Mouse (Mus musculus): ENCODE data around the gene Twf2.

Twf2 gene

DNA sequence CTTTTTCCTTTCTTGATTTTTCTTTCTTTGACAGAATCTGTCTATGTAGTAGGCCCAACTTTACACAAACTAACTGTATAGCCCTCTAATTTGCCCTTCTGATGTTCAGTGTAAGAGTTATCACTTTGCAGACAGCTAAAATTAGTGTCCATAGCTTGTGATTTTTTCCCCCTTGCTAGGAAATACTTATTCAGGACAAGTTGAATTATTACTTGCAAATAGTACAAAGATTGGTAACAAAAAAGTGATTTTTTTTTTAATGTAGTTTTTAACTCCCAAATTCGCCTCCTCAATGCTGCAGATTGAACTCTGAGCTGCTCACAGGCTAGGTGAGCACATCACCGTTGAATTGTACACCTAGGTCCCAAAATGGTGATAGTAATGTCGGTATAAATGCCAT lies 22.9 kb upstream of the Twf2 start:
- no peak for DNase-seq

DNA sequence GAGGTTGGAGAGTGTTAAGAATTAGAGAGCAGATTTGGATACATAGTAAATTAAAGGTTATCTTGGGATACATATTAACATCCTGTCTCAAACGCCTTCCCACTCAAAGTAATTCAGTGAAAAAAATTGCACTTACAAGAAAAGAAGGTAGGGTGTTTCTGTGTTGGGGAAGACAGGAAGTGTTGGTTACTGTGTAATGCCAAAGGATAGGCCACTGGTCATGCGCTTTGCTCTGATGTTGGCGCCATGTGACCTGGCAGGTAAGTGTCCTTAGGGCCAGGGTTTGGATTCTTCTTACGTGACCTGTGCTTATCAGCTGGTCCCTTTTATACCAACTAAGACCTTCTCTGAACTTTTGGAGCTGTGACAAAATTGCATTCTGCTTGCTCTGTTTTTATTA lies 20.8 kb upstream of the Twf2 start:
- DNase-seq, result no peak

DNA sequence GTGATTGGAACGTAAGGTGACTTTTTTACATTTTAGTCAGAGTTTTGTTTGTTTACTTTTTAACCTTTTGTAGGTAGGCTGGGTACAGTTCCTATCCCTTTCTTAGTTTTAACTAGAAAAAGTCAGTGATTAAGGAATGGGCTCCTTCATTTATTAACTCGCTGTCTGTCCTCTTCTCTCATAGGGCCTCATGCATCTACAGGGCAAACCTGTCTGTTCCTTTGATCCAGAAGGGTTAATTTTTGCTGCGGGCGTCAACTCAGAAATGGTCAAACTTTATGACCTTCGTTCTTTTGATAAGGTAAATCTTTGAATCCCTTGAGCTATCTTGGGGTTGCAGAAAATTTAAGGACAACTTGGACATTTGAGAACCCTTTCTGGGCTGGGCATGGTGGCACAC lies 18.9 kb upstream of the Twf2 start:
- DNase-seq, result no peak

DNA sequence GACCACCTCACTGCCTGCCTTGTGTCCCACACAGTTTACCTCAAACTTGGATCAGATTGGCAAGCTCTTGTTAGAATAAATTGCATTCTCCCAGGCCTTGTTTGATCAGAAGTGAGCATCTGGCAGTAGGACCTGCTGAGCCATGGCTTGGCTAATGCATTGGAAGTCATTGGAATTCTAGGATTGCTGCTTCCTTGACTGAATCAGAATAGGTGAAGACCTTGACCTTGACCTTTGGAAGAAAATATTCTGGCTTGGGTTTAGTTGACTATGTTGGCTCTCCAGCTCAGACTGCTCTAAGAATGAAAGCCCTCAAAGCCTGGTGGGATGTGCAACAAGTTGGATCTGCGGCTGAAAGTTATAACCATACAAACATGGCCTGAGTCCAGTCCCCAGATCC lies 11.6 kb upstream of the Twf2 start:
- DNase-seq, result no peak

DNA sequence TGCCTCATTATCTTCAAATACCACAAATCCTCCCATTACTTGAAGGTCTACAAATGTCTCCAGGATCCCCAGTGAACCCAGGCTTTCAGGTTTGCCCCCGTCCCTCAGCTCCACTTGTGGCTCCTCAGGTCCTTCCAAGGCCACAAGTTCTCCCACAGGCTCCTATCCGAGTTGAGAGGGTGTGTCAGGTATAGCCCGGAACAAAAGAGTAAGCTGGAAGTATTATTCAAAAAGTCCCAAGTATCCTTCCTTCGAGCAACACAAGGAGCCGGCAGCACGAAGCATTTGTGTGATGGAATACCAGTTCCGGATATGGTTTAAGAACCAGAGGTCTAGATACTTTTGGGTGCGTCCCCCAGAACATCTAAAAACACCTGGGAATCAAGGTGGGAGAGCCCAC lies 10.9 kb upstream of the Twf2 start:
- DNase-seq, result no peak

DNA sequence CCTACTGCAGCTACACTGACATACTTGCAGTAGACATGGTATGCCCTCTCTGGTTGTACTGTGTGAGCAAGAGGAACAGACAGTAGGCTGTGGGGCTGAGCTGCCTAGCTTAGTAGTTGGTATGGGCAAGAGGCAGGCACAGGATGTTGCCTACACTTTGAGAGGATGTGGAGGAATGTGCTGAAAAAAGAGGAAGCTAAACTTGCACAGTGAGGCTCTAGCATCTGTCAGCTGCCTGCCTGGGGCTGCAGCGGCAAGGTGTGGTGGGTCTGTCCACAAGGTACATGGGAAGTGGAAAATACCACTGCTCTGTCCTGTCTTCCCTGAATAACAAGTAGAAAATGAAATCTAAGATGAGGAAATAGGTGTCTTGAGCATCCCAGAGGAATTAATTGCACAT lies 9.9 kb upstream of the Twf2 start:
- peak; percentile 58 to 65 for DNase-seq

DNA sequence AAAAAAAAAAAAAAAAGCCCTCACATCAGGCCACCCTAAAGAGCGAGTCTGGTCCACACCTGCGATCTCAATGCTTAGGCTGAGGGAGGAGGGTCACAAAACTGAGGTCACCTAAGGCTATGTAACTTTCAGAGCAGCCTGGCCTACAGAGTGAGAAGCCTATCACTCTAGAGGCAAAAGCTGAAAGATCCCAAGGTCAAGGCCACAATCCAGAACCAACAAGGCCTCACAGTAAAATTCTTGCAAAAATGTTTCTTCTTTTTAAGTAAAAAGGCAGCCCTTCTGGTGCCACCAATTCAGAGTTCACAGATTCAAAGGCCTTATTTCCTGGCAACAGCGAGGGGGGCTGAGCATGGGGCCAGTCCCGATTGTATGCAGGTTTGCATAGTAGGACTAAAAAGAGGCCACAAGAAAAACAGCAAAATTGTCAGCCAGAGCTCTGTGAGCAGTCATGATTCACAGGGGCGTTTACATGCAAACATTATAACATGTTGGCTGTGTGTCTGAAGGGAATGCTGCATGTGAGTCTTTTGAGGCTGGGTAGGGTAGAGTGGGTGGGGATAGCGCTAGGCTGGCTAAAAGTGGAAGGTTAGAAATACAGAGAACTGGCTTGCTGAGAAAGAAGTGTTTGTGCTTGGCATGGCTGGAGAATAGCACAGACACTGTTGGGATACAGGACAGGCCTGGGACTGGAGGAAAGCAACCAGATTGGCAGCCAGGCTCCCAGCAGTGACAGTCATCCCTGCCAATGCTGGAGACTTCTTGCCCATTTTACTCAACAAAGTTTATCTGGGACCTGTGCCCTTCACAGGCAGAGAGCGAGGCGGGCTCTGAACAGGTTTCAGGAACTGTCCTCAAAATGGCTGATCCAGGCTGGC lies 8.7 kb upstream of the Twf2 start:
- no peak for DNase-seq

DNA sequence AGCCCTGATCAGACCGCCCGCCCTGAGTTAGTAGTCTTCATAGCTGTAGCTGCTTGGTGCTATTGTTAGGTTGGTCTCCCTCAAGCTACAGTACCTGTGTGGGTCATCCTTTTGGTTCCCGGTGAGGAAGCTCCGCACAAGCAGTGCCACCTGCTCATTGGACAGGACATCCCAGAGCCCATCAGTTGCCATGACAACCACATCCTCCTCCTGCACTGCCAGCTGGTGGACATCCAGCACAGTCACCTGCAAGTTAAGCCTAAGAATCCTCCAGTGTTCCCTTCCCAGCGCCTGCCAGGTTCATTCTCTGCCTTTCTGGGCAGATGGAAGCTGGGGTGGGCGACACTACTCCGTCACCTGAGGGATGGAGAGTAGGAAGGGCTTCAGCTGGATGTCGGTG lies 7.2 kb upstream of the Twf2 start:
- DNase-seq, result no peak

DNA sequence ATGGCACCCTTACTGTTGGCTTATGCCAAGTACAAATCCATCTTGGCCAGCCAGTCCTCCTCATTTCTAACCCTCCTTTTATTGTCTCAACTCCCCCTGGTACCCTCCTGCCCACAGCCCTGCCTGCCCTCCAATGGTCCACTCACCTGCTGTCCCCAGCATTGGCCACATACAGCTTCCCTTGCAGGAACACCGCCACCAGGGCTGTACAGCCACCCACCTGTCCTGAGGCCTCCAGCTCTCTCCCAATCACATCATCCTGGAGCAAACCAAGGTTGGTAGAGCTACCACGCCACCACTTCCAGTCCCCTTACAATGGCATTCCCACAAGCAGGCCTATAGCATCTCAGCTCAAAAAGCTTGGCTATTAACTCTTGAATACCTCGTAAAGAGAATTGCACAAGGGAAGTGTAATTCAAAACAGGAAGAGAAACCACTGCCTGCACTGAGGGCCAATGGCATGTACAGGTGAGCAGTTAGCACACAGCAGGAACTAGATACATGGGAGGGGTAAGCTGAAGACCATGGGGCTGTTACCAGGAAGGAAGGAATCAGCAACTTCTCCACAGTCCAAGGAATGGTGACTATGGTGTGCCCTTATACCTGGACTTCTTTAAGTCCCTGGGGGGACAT lies 5.7 kb upstream of the Twf2 start:
- DNase-seq, result peak; percentile 43 to 48

DNA sequence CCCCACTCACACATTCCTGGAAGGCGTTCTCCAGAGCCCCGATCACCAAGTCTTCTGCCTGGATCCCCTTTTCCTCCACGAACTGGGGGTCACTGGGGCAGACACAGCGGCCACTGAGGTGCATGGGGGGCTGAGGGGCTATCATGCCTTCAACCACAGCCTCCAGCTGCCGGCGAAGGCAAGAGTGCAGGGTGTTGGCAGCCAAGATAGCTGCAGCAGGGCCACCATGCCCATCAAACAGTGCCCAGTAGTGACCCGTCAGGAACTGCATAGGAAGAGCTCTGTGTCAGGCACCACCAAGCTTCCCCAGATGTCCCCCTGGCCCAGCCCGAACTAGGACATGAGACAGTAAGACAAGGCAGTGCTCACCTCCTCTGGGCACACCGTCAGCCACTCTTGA lies 5.2 kb upstream of the Twf2 start:
- DNase-seq, result no peak

DNA sequence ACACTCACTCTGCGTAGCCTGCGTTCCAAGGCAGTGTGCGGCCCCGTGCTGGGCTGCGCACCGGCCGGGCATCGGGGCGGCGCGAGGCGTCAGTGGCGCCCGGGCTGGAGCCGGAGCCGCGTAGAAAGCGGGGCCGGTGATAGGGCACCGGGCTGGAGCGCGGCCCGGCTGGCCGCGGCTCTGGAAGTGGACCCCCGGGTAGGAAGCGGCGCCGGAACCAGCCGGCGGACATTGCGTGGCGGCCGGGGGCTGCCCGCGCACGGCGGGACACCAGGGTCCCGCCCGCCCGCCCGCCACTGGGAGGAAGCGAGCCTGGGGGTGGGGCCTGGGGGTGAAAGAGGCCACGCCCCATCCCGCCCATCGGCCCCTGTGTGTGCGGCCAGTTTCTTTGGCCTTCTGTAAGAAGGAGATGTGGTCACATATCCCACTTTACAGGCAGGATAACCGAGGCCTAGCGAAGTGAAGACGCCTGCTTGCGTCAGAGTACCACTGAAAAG lies 3.9 kb upstream of the Twf2 start:
- peak; percentile 79 for DNase-seq

DNA sequence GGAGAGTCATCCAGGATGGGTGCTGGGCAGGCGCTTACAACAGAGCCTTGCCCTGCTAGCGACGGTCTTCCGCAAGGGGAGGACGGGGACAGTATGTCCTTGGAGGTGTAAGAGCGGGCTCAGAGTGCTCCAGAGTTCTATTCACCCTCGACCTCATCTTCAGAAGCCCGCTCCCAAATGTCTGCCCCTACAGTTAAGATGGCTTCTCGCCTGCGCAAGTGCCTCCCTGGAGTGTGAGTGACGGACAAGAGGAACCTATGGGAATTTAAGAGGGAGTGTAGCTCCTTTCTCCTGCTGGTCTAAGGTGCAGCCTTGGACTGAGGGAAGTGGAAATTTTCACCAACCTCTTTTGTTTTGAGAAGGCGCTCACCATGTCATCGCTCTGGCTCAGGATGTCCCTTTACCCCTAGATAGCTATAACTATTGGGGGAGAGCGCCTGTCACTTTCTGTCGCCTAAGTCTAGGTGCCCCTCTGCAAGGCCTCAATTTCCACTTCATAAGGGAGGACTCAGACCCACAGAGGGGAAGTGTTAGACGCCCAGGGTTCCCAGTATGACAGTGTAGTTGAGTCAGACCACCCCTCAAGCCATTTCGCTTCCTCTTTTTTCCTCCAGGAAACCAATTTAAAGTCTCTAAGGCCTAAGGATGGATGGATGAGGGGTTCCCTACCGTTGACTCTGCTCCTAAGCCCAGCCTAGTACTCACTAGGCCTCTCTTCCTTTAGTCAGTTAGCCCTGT lies 3.2 kb upstream of the Twf2 start, which contains the start of gene Ppm1m:
Gene Ppm1m, minus strand, starts transcription at position 212 of the 738 bp plus-strand sequence.
- DNase-seq, result no peak

DNA sequence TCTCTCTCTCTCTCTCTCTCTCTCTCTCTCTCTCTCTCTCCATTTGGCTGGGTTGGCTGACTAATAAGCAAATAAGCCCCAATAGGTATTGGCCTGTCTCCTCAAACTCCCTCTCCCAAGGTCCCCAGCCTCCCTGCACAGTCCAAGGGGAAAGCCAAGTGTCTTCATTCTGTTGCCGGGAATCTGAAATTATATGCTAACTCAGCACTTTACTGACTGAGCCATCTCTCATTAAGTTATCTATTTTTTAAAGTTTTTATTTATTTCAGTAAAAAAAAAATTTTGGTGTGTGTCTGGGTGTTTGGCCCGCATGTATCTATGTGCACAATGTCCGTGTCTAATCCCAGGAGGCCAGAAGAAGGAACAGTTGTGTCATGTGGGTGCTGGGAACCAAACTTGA lies 1.0 kb upstream of the Twf2 start:
- no peak for DNase-seq

DNA sequence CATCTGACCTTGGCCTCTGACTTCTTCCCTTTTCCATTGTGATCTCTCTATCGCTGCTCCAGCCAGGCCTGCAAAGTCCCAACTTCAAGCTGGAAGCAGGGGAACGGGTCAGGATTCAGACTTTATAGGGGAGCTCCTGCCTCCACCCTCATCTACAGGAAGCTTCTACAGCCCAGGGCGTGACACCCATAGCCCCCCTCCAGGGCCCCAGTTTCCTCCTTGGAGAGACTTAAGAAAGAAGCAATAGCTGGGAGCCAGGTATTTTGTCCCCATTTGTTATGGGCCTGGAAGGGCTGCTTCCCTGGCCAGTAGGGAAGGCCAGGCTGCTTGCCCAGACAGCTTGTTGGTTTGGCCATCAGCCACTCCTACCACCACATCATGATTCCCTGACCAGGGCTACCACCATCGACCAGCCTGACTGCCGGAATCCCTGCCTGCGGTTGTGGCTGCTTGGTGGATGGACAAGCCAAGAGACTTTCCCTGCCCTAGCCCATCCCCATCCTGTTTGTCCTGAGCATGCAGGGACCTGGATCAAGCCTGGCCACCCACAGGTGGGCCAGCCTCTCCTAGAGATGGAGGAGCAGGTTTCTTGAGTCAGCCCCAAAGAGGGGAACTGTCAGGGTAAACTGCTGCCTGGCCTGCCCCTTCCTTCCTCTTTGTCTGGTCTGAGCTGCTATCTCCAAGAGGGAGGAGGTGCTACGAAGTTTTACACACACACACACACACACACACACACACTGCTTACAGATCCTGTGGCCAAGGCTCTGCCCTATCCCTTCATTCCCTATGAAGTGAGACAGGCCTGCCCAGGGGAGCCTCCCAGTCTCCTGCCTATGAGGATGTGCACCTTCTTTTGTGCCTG lies 1.3 kb downstream of the Twf2 start:
- peak; percentile 39 to 49 for DNase-seq

DNA sequence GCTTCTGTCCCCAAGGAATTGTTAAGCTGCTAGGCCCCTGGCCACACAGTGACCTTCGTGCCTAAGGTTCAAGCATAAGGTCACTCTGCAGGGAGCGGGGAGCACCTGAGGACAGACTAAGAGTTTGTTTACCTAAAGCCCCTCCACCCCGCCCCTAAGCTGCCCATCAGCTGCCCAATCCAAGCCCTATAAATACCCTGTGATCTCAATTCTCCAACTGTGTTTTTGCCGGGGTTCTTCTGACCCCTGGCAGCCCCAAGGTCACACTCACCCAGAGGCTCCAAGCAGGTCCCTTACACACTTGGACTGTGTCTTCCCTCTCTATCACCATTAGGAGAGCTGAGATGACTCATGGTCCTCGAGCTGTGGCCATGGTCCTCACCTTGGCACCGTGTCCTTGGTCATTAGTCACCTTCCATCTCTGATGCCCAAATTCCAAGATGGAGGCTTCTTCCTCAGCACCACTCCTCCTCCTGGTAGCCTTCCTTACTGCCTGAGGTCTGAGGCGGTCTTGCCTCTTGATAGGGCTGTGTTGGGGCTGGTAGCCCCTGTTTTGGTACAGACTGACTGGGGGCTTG lies 2.9 kb downstream of the Twf2 start:
- DNase-seq, result no peak

DNA sequence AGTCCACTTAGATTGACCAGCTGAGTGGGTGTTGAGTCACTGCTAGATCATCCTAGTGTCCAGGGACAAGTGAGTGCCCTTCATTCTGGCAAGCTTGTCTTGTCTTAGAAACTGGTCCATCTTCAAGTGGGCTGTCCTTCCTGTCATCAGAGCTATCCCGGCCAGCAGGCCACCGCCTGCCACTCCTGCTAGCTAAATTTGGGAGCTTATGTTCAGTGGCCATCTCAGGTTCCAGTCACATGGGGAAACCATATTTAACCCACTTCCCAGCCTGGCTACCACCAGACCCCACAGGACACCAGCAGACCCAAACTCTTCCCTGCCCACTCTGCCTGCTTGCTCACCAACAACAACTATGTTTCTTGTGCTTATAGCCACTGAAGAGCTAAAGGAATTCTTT lies 3.6 kb downstream of the Twf2 start:
- no peak for DNase-seq

DNA sequence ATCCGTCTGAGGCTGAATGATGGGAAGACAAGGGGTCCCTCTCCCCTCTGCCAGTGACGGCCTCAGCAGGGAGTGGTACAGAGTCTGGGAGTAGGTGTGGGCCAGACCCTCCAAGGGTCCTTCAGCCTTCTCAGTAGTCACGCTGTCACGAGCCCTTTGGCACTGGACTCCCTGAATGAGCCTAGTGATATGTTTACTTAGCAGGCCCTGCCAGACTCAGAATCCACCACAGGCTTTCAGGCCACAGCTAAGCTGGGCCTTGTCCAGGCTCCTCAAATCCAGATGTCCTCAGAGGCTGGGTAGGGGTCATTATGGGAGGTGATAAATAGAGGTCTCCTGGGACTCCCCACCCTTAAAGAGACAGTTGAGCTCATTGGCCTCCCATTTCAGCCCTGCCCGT lies 5.3 kb downstream of the Twf2 start:
- DNase-seq, result no peak

DNA sequence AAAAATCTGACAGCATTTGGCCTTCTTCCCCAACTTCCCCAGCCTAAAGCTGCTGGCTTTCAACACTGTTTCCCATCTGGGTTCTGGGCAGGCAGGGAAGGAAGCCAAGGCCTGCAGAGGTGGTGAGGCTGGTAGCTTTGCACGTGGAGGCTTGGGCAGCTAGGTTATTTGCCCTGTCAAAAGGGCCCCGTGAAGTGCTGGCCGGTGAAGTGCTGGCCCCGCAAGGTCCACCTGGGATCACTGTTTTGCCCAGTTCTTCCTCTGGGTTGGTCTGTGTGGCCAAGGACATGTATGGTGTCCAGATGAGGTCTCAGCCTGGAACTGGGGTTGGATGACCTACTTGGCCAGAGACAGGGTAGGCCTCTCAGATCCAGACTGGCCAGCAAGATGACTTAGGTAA lies 7.0 kb downstream of the Twf2 start:
- no peak for DNase-seq

DNA sequence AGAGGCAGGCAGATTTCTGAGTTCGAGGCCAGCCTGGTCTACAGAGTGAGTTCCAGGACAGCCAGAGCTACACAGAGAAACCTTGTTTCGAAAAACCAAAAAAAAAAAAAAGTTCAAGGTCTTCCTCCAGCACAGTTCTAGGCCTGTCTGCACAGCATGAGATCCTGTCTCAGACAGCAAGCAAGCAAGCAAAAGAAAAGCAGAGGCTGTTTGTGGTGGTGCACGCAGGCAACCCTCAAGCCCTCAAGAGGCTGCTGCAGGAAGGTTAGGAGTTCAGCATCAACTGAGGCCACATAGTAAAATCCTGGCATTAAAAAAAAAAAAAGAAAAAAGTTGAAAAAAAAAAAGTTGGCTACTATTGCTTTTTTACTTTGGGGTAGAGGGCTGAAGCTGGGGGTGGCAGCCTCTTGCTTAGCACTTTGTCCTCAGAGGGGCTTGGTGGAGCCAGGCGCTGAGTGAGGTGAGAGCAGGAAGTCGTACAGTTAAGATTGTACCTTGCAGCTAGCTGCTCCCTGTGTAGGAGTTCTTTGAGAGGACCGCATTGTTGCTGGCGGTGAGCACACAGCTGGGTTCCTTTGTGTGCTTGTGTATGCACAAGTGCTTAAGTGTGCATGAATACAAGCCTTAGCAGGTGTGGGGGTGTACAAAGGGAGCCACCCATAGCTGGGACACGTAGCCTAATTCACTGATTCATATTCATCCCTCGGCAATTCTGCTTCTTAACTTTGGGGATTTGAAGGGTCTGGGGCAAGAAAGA lies 8.1 kb downstream of the Twf2 start:
- DNase-seq, result no peak

DNA sequence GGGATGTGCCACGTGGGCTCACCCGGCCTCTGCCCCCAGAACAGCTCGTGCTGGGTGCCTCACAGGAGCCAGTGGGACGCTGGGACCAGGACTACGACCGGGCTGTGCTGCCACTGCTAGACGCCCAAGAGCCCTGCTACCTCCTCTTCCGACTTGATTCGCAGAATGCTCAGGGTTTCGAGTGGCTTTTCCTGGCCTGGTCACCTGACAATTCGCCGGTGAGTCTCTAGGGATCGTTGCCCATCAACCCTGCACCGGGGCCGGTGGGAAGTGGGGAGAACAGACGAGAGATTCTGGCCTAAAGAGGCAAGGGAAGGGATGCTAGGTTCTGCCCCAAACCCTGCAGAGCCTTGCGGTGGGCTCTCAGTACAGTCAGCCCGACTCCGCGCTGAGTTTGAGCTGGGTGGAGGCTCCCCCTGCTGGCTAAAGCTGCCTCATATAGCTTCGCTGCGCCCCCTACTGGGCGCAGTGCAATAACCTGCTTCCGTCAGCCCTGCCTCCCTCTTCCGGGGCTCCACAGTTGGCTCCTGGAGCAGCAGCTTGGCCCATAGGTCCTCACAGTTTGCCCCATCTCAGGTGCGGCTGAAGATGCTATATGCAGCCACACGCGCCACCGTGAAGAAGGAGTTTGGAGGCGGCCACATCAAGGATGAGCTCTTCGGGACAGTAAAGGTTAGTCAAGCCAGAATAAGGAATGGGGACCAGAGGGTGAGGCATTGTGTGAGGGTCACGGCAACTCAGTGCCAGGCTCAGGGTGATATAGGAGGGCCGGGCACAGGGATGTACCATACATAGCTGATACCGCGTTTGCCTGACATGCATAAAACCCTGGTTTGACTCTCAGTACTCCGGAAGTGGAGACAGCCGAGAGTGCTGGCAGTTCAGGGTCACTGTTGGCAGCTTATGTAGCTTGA lies 9.0 kb downstream of the Twf2 start:
- DNase-seq, result peak; percentile 92 to 93
